Mouse (Mus musculus) liver, embryonic 14.5 days (tissue): ENCODE results near the gene Nrxn1.

ENCODE experiments used
- CTCF ChIP-seq: IDR thresholded peaks from 2 replicates; pipeline ENCODE4 v1.5.1; 2016; ENCODE audit warnings: antibody characterized with exemption, low read depth, control low read depth
- EP300 ChIP-seq: IDR thresholded peaks from 2 replicates; pipeline ENCODE4 v1.6.1; 2016; ENCODE audit warnings: antibody characterized with exemption, low read depth

- TF ChIP-seq EP300 (no peak), CTCF (no peak)
Measured at GRCm38 (mm10) chr17:91093081-91093875, 407 bp upstream of the Nrxn1 start.
